Mouse (Mus musculus) kidney, postnatal 25 days (tissue): ENCODE measurements at regions not wholly inside any gene's neighbourhood (a gene's known extent, or its start where the extent isn't known, plus 50 kb on each side); places are given as distances from the start of the nearest gene placed in this dataset.

Source experiments
- DNase-seq, 2 experiments: peaks; one replicate each; pipeline ENCODE4 v3.0.0; 2021; ENCODE audit warnings: mixed read lengths in 2 of 2

DNA sequence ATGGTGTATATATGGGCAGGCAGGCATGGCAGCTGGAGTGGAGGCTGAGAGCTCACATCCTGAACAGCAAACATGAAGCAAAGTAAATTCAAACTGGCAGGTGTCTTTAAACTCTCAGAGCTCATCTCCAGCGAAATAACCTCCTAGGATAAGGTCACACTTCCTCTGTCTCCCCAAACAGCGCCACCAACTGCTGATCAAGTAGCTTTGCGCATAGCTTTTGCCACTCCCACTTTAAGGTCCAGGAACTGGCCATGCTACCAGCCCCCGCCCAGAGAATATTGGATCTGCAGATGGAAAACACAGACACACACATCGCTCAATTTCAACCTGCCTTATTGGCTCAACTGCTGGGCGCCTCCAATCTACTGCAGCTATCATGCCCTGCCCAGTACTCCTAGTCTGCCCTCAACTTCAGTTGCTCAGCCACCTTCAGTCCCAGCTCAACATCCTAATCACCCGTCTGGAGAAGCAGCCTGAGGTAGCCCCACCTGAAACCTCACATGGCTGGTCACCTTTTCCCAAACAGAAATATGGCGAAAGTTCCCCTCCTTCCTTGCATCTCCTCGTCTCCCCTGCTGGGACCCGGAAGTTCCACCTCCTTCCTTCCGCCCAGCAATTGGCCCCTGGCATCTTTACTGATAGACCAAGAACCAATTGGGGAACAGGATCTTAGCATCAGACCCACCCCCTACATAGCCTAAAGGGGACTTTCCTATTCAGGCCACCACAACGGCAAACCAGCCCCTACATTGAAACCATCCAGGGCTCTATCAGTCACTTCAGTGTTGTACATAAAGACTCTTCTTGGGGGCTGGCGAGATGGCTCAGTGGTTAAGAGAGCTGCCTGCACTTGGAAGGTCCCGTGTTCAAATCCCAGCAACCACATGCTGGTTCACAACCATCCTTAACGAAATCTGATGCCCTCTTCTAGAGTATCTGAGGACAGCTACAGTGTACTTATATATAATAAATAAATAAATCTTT is 70.4 kb upstream of the Slc38a4 start:
- no peak for DNase-seq

DNA sequence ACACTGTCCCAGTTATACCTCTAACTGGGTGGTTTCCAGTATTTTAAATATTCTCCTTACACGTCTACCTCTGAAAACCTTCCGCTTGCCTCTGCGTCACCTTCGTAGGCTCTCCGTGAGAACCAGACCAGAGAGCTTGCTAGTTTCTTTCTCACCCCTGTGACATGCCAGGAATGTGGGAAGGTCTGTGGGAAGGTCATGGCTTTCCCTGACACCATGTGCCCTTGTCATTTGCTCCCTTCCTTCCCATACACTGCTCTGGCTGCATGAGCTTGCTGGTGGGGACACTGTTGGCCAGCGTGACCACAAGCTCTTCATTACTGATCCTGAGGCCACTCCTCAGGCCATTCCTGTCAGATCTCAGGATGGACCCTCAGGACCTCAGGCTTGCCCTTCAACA is 66.5 kb upstream of the Slc38a4 start:
- DNase-seq: no peak

DNA sequence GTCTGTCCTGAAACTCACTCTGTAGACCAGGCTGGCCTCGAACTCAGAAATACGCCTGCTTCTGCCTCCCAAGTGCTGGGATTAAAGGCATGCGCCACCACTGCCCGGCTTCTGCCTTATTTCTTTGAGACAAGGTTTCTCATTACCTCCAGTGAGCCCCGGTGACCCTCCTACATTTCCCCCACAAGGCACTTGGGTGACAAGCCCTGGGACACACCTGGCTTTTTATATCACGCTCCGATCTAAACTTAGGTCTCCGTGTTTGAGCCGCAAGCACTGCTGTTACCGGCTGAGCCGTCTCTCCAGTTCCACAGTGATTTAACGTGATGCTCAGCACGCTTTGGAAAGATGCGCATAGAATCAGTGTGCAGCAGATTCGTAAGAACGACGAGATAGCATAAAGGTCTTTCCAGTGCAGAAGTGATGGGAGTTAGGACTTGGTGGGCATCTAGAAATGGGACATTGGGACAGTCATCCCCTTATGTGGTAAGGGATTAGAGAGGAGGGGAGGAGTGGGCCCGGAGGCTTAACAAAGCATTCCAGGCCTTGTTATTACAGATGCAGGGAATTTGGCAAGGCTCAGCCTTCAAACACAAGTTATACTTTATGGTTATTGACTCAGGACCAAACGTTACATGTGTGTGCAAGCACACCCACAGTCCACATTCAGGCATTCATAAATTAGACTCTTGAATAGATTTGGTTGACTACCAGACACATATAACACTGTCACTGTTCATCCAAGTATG is 56.9 kb upstream of the Slc38a4 start:
- DNase-seq: no peak

DNA sequence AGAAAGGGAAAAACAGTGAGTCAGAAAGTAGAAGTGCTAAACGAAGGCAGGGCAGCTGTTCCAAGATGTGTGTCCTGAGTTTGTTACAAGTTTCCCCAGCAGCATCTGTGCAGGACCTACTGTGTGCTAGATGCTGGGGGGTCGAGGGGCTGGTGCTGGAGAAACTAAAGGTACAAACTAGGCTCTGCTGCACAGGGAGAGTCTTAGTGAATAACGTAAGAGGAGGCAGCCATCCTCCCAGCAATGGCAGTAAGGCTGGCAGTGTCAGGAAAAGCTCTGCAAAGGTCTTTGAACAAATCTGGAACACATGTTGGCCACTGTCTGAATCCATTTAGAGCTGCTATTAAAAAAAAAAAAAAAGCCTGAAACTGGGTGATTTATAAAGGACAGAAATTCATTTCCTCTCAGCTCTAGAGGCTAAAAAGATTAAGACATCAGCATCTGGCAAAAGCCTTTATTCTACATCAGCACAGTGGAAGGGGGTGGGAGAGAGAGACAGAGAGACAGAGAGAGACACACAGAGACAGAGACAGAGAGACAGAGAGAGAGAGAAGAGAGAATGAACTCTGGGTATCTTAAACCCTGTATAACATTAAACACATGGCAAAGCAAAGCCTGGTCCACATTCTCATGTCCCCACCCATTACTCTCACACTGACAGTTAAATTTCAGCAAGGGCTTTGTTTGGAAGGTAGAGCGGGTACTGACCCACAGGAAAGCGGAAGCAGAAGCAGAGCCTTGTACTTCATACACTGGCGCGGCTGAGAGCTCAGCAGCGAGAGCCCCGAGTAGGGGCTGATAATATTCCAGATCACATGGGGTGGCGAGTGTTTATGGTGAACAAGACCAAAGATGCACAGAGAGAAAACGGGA is 55.8 kb upstream of the Slc38a4 start:
- no peak for DNase-seq

DNA sequence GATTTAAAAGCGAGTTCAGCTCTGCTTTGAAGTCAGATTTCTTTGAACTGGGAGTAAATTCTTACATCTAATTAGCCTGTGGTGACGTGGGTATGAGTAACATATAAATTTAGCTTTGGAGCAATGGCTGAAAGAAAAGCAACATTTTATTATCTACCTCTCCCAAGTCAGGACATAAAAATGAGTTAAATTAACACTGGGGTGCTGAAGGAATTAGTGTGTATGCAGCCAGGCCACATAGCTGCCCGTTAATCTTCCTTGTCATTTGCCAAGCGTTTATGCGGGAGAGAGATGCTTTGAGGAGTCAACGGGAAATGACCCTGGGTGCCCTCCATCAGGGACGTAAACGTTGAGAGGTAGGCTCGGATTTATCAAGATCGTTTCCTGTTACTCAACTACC is 52.0 kb upstream of the Slc38a4 start:
- no peak for DNase-seq

DNA sequence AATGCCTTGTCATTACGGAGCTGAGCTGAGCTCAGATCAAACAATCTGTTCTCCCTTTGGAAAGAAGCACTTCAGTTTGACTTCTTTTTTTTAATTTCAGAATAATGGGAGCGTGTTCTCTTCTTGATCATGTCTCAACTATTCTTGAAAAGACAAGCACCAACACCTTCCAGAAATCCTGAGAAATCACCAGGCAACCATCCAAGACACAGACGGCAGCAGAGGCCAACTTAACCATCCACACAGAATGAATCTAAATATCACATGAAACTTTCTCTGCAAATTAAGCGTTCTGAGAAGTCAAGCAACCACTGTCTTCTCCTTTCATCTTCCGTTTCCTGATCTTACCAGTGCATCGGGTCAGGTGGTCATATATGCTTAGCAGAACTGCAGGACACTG is 50.8 kb upstream of the Slc38a4 start:
- no peak for DNase-seq
